Mouse (Mus musculus) heart, postnatal 0 days (tissue): ENCODE measurements around the gene Mdc1.

Experiments
- CTCF ChIP-seq: IDR thresholded peaks from 2 replicates; pipeline ENCODE4 v1.5.1; 2016; ENCODE audit warnings: antibody characterized with exemption, control low read depth, low read depth
- EP300 ChIP-seq: IDR thresholded peaks from 2 replicates; pipeline ENCODE4 v1.6.1; 2016; ENCODE audit warnings: antibody characterized with exemption, low read depth

DNA sequence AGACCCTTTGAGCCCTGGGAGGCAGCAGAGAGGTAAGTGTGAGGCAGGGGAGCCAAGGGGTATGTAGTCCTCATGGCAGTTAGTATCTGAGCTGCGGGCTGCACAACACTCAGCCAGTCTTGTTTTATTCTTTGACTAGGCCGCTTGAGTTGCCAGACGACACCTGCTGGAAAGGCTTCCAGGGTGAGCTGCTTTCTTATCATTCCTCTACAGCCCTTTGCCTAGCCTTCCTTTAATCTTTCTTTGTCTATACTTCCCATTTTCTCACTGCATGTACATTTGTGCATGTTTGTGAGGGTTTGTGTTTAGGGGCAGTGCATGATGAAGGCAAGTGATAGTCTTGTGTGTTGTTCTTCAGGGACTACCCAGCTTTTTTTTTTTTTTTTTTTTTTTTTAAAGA, 9.7 kb downstream of the Mdc1 start:
- TF ChIP-seq CTCF, result no peak
- TF ChIP-seq EP300, result no peak
